ENCODE assay signal across 11 mouse cellular contexts in genomic region chr13:63724843-63725582, GRCm38 (mm10).
A peak's percentile ranks its signal among the peaks of the same experiment; 100 is the strongest.
DNase-seq lines count a peak whose midpoint lies in the region; ATAC-seq and TF ChIP-seq lines count a peak whose summit lies in the region.
"Had no signal": no experiment of that assay in that cellular context is flagged by ENCODE, and none has a peak within 500 bp of the region (broad histone marks: within the 10 kb centered on the region; RNA-seq: fewer than 3 reads in every experiment).

No protein-coding gene starts in this region.

- H3K27ac ChIP-seq in heart, embryonic 15.5 days: 0 out of 2 replicates have a peak overlapping the region, but pooled peaks have one; percentile 12
- H3K27ac ChIP-seq in heart, embryonic 11.5 days (ENCODE audit: low read depth, low read length): no peak overlapping the region
- H3K27ac ChIP-seq in lung, embryonic 15.5 days: peak overlapping the region; percentile 87
- H3K27ac ChIP-seq in lung, embryonic 16.5 days (ENCODE audit: low read length): peak overlapping the region; percentile 83

- H3K27me3 ChIP-seq in heart, embryonic 15.5 days: no peaks in the 10 kb centered on the region
- H3K27me3 ChIP-seq in heart, embryonic 11.5 days (ENCODE audit: control insufficient read depth, insufficient read depth, low read length): no peaks in the 10 kb centered on the region
- H3K27me3 ChIP-seq in lung, embryonic 15.5 days: no peaks in the 10 kb centered on the region
- no peaks in the 10 kb centered on the region for H3K27me3 ChIP-seq in lung, embryonic 16.5 days (ENCODE audit: control insufficient read depth, insufficient read depth, low read depth, low read length)

- H3K9me3 ChIP-seq in heart, embryonic 15.5 days (replicated peaks): no peaks in the 10 kb centered on the region
- no peaks in the 10 kb centered on the region for H3K9me3 ChIP-seq in heart, embryonic 11.5 days (replicated peaks; ENCODE audit: control insufficient read depth, low read length)
- H3K9me3 ChIP-seq in lung, embryonic 15.5 days: no peaks in the 10 kb centered on the region
- no peaks in the 10 kb centered on the region for H3K9me3 ChIP-seq in lung, embryonic 16.5 days (ENCODE audit: control insufficient read depth, low read length)

- peaks cover 15% of the 10 kb centered on the region for H3K4me1 ChIP-seq in heart, embryonic 15.5 days (replicated peaks)
- H3K4me1 ChIP-seq in heart, embryonic 11.5 days (ENCODE audit: control insufficient read depth, insufficient read depth, low read length): peaks cover 3% of the 10 kb centered on the region; the same call in 1 of the 2 replicates
- H3K4me1 ChIP-seq in lung, embryonic 15.5 days: peaks cover 66% of the 10 kb centered on the region
- peaks cover 10% of the 10 kb centered on the region for H3K4me1 ChIP-seq in lung, adult 2 months (ENCODE audit: control insufficient read depth, insufficient read depth, low read length)
- peaks cover 43% of the 10 kb centered on the region for H3K4me1 ChIP-seq in lung, embryonic 16.5 days (replicated peaks; ENCODE audit: control insufficient read depth, insufficient read depth, low read length)

- 58% methylated on average over 2 of the region's 2 CpGs for WGBS in heart, embryonic 15.5 days
- 62% methylated on average over 2 of the region's 2 CpGs for WGBS in heart, embryonic 11.5 days (ENCODE audit: insufficient replicate concordance)
- WGBS in lung, embryonic 15.5 days: 53% methylated on average over 2 of the region's 2 CpGs
- WGBS in lung, adult 2 months: 64% methylated on average over 2 of the region's 2 CpGs
- WGBS in lung, embryonic 16.5 days: 41% methylated on average over 2 of the region's 2 CpGs

- H3K4me2 ChIP-seq in heart, embryonic 15.5 days: no peak overlapping the region
- no peak overlapping the region for H3K4me2 ChIP-seq in heart, embryonic 11.5 days
- no peak overlapping the region for H3K4me2 ChIP-seq in lung, embryonic 15.5 days
- H3K4me2 ChIP-seq in lung, embryonic 16.5 days (ENCODE audit: low read depth, low read length): no peak overlapping the region

- H3K9ac ChIP-seq in heart, embryonic 15.5 days: no peak overlapping the region
- H3K9ac ChIP-seq in heart, embryonic 11.5 days (ENCODE audit: low read depth, low read length): no peak overlapping the region
- no peak overlapping the region for H3K9ac ChIP-seq in lung, embryonic 15.5 days
- H3K9ac ChIP-seq in lung, embryonic 16.5 days (ENCODE audit: low read length): no peak overlapping the region

- no peak for TF ChIP-seq CTCF in lung, adult 2 months (IDR thresholded peaks at IDR 0.05; ENCODE audit: insufficient read depth, low read length)

- no peak for TF ChIP-seq POLR2A in lung, adult 2 months (IDR thresholded peaks at IDR 0.05; ENCODE audit: borderline replicate concordance, extremely low read depth, low read depth, low read length)

- H3K36me3 ChIP-seq in heart, embryonic 15.5 days: no peaks in the 10 kb centered on the region
- H3K36me3 ChIP-seq in heart, embryonic 11.5 days (ENCODE audit: control insufficient read depth, insufficient read depth, low read length): no peaks in the 10 kb centered on the region
- H3K36me3 ChIP-seq in lung, embryonic 15.5 days: no peaks in the 10 kb centered on the region
- H3K36me3 ChIP-seq in lung, embryonic 16.5 days (ENCODE audit: control insufficient read depth, insufficient read depth, low read length): no peaks in the 10 kb centered on the region

- H3K4me3 ChIP-seq in heart, embryonic 15.5 days: no peak overlapping the region
- H3K4me3 ChIP-seq in heart, embryonic 11.5 days (ENCODE audit: low read depth, low read length): no peak overlapping the region
- no peak overlapping the region for H3K4me3 ChIP-seq in lung, embryonic 15.5 days
- no peak overlapping the region for H3K4me3 ChIP-seq in lung, adult 2 months (replicated peaks; ENCODE audit: extremely low read depth, low read depth, low read length)
- no peak overlapping the region for H3K4me3 ChIP-seq in lung, embryonic 16.5 days (ENCODE audit: low read length)

- no peak for ATAC-seq in heart, embryonic 15.5 days (replicated peaks; ENCODE audit: insufficient number of reproducible peaks, insufficient read depth, low FRiP score, low read depth)
- no peak for ATAC-seq in heart, embryonic 11.5 days (replicated peaks; ENCODE audit: insufficient number of reproducible peaks, low FRiP score, low TSS enrichment)
- ATAC-seq in lung, embryonic 15.5 days (ENCODE audit: borderline replicate concordance, extremely low read depth, low FRiP score, low TSS enrichment): peak; percentile 62; the same call in 1 of the 2 replicates
- ATAC-seq in lung, embryonic 16.5 days (ENCODE audit: low read depth): peak; percentile 66

- no peak for DNase-seq in lung, adult 2 months
- DNase-seq in testis, postnatal 10 days (ENCODE audit: low spot score): peak; percentile 42
- DNase-seq in spleen, adult 18-20 months: no peak
- no peak for DNase-seq in adrenal gland, adult 18-20 months (ENCODE audit: low spot score in 2 of 2)
- DNase-seq: adrenal gland, postnatal 36 days; B cell, adult 2 months; cerebellum, postnatal 25 days had no signal

Comparison
In these comparisons a context has a peak if more than half of its experiments do, and no peak if none do; other contexts are left out.
1. ATAC-seq: peak in lung, embryonic 15.5 days (single experiment) and lung, embryonic 16.5 days (single experiment); none in heart, embryonic 15.5 days (single experiment) and heart, embryonic 11.5 days (single experiment).